Mouse (Mus musculus) embryonic fibroblast, embryonic 13.5 days (primary cell): ENCODE results near the gene Lasp1.

Experiments
- CTCF ChIP-seq: IDR thresholded peaks from 2 replicates; pipeline ENCODE4 v1.5.1; 2011; ENCODE audit warnings: mild to moderate bottlenecking, control low read depth, low read length, moderate library complexity, borderline replicate concordance; ENCODE audit not compliant: insufficient read depth
- POLR2A ChIP-seq: IDR thresholded peaks from 2 replicates; pipeline ENCODE4 v1.6.1; 2011; ENCODE audit warnings: low read depth, mild to moderate bottlenecking, control low read depth, low read length, moderate library complexity

GRCm38 (mm10) chr11:97825971-97826370 is 27.2 kb downstream of the Lasp1 start:
- TF ChIP-seq POLR2A (no peak), CTCF (no peak)
